Mouse (Mus musculus) stomach, embryonic 16.5 days (tissue): ENCODE data around the gene Parvb. TPM values are rescaled to one million over a fixed set of nuclear protein-coding genes. Genes with fewer than 3 reads are reported as not detected.
A peak's percentile ranks its signal among the peaks of the same experiment; 100 is the strongest.

Experiments used
- ATAC-seq: fragments of 200-750 bp; cut with Nextera tagmentation; 2 replicates; pipeline ENCODE4 v1.8.0; 2017; ENCODE audit warnings: moderate number of reproducible peaks, moderate TSS enrichment; ENCODE audit not compliant: insufficient read depth, low FRiP score
- H3K27ac ChIP-seq: fragments of 300-500 bp; sonication (generic); 2 replicates; pipeline ENCODE4 v1.5.1; 2014; ENCODE audit warnings: low read length
- H3K27me3 ChIP-seq: fragments of 300-500 bp; sonication (generic); 2 replicates; pipeline ENCODE4 v1.6.1; 2014; ENCODE audit warnings: low read length, control low read depth, mixed read lengths; ENCODE audit not compliant: control insufficient read depth, insufficient read depth
- H3K36me3 ChIP-seq: fragments of 300-500 bp; sonication (generic); 2 replicates; pipeline ENCODE4 v1.6.1; 2014; ENCODE audit warnings: low read length; ENCODE audit not compliant: control insufficient read depth, insufficient read depth
- H3K4me1 ChIP-seq: fragments of 300-500 bp; sonication (generic); 2 replicates; pipeline ENCODE4 v1.6.1; 2014; ENCODE audit warnings: low read length, control low read depth, mixed read lengths; ENCODE audit not compliant: control insufficient read depth, insufficient read depth
- H3K4me2 ChIP-seq: fragments of 300-500 bp; sonication (generic); 2 replicates; pipeline ENCODE4 v1.6.1; 2014; ENCODE audit warnings: low read depth, low read length, mixed read lengths
- H3K4me3 ChIP-seq: fragments of 300-500 bp; sonication (generic); replicated peaks from 2 replicates; pipeline ENCODE4 v1.5.1; 2014; ENCODE audit warnings: mild to moderate bottlenecking, low read length
- H3K9ac ChIP-seq: fragments of 300-500 bp; sonication (generic); 2 replicates; pipeline ENCODE4 v1.6.1; 2014; ENCODE audit warnings: low read length
- H3K9me3 ChIP-seq: fragments of 300-500 bp; sonication (generic); replicated peaks from 2 replicates; pipeline ENCODE4 v1.6.1; 2016; ENCODE audit warnings: low read length, control low read depth; ENCODE audit not compliant: control insufficient read depth
- WGBS: fragments of 180-500 bp; shearing (Covaris S2); extraction: QIAGEN DNeasy Blood & Tissue Kit; methylation state at CpG from one replicate; pipeline ENCODE4 v1.1.7; 2014; 5-methylcytosine and 5-hydroxymethylcytosine counted together
- polyA plus RNA-seq: library from polyadenylated mRNA; unstranded; fragments of >200 nt; fragmentation: Nextera tagmentation; extraction: Ambion mirVana; gene quantifications from 2 replicates; pipeline ENCODE4 v1.2.1, GENCODE M21; 2015

Gene Parvb
- polyA plus RNA-seq, 1 experiment from 2014 or later = 3.2 TPM

GRCm38 (mm10) chr15:84351915-84352844, 120.3 kb downstream of the Parvb start:
- Histone ChIP-seq H3K27ac (peak overlapping the region; percentile 47), H3K4me3 (no peak overlapping the region), H3K36me3 (no peaks in the 10 kb centered on the region), H3K9ac (no peak overlapping the region), H3K9me3 (no peaks in the 10 kb centered on the region), H3K4me2 (no peak overlapping the region), H3K27me3 (no peaks in the 10 kb centered on the region), H3K4me1 (no peaks in the 10 kb centered on the region)
- peak; percentile 45; the same call in 1 of the 2 replicates for ATAC-seq
- 45% methylated on average over 21 of the region's 21 CpGs for WGBS

- Histone ChIP-seq H3K4me2 (no peak overlapping the region), H3K9me3 (no peaks in the 10 kb centered on the region), H3K36me3 (no peaks in the 10 kb centered on the region), H3K4me3 (no peak overlapping the region), H3K27ac (no peak overlapping the region), H3K4me1 (no peaks in the 10 kb centered on the region), H3K9ac (no peak overlapping the region), H3K27me3 (no peaks in the 10 kb centered on the region)
- WGBS = 77% methylated on average over 5 of the region's 5 CpGs
- no peak for ATAC-seq
Observed at GRCm38 (mm10) chr15:84355081-84355480, 123.2 kb downstream of the Parvb start.

GRCm38 (mm10) chr15:84364746-84365145, 132.9 kb downstream of the Parvb start:
- ATAC-seq = no peak
- Histone ChIP-seq H3K4me1 (peaks cover 9% of the 10 kb centered on the region), H3K9me3 (no peaks in the 10 kb centered on the region), H3K27ac (no peak overlapping the region), H3K36me3 (no peaks in the 10 kb centered on the region), H3K27me3 (no peaks in the 10 kb centered on the region), H3K4me2 (no peak overlapping the region), H3K9ac (no peak overlapping the region), H3K4me3 (no peak overlapping the region)
- WGBS = 77% methylated on average over 3 of the region's 3 CpGs

Other genes with a start within 250 kb of the Parvb start
- 0.21 and 0.70 TPM in 2 replicates for gene Efcab6, start 166.7 kb upstream of the Parvb start, polyA plus RNA-seq
- 4.0 and 5.2 TPM in 2 replicates for gene Sult4a1, start 126.3 kb upstream of the Parvb start, polyA plus RNA-seq
- gene Pnpla5, start 108.9 kb upstream of the Parvb start, polyA plus RNA-seq = not detected in 2 replicates
- 0.80 and 1.3 TPM in 2 replicates for gene Pnpla3, start 64.2 kb upstream of the Parvb start, polyA plus RNA-seq
- 107 and 116 TPM in 2 replicates for gene Samm50, start 39.8 kb upstream of the Parvb start, polyA plus RNA-seq
- 3.7 and 4.3 TPM in 2 replicates for gene Parvg, start 92.0 kb downstream of the Parvb start, polyA plus RNA-seq
- 1.8 and 2.9 TPM in 2 replicates for gene Shisal1, start 215.1 kb downstream of the Parvb start, polyA plus RNA-seq